Mouse (Mus musculus): ENCODE results near the gene 4931422A03Rik.
"Not testable (repeated sequence)": the region's sequence is repeated elsewhere in the genome, so short reads cannot be mapped to it uniquely, and the experiment has no call there.

Gene 4931422A03Rik

DNA sequence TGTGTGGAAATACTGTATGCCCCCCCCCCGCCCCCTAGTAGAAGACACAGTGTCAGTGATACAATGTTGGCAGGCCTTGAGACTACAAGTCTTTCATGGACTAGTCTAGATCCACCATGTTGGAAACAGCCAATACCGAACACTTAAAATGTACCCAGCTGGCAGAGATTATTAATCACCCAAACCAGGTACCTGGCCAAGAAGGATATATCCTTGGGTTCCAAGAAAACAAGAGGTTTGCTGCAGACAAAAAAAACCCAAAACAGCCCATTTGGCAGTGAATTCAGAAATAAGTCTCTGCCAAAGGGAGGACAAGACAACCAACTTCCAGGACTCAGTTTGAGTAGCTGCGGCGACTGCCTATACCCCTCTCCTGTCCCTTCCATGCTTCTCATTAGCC lies 3.5 kb downstream of the 4931422A03Rik start:
- DNase-seq, result no peak

DNA sequence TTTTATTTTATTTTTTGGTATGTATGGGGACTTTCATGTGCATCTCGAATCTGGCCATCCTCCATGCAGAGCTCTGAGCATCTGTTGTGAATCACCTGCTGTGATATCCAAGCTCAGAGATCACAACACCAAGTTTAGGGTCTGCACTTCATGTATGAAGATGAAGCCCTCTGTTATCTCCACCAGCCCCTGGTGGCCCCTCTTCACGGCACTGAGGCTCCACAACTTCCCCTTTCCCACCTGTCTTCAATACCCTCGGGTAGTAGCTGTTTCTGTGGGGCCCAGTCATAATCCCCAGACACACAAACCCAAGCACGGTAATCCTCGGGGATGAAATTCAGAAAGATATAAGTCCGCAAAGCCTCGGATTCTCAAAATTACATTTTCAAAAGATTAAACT lies 5.1 kb downstream of the 4931422A03Rik start:
- DNase-seq, result no peak

DNA sequence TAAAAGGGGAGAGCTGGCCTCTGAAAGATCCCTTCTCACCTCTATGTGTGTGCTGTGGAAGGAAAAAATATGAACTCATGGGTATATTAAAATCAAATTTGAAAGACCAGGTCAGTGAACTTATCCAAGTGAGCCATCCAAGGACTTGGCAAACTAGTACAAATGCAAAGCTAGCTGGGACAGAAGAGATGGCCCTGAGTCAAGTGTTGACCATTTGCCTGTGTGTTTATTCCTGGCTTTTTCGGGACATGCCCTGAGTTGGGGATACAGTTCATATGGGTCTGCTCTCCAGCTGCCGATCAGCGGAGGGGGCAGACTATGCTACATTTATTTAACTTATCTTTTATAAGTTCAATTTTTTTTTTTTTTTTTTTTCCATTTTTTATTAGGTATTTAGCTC lies 19.3 kb downstream of the 4931422A03Rik start:
- DNase-seq, result not testable (repeated sequence)

DNA sequence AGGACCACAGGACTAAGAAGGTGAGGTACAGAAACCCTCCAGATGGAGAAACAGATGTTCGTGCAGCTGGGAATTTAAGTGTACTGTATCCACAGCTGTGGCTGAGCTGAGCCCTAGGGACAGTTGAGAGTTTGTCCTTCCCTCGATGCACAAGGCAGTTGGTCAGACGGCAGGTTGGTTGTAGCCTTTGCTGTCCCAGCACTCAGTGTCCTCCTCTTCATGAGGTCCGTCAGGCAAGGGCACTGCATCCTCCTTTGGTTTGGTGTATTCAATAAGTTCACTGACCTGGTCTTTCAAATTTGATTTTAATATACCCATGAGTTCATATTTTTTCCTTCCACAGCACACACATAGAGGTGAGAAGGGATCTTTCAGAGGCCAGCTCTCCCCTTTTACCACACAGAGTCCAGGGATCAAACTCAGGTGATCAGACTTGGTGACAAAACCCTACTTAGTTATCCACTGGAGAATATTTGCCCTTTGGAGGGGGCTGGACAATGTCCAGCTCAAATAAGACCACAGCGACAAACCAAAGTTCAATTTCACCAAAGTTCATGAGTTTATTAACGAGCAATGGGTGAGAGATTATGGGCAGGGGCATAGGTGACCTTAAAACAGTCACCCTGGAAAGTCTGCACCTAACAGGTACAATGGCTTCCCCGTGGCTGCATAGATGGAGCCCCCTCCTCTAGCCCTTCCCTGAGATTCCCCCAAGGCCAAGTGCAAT lies 20.2 kb downstream of the 4931422A03Rik start:
- no peak for DNase-seq

DNA sequence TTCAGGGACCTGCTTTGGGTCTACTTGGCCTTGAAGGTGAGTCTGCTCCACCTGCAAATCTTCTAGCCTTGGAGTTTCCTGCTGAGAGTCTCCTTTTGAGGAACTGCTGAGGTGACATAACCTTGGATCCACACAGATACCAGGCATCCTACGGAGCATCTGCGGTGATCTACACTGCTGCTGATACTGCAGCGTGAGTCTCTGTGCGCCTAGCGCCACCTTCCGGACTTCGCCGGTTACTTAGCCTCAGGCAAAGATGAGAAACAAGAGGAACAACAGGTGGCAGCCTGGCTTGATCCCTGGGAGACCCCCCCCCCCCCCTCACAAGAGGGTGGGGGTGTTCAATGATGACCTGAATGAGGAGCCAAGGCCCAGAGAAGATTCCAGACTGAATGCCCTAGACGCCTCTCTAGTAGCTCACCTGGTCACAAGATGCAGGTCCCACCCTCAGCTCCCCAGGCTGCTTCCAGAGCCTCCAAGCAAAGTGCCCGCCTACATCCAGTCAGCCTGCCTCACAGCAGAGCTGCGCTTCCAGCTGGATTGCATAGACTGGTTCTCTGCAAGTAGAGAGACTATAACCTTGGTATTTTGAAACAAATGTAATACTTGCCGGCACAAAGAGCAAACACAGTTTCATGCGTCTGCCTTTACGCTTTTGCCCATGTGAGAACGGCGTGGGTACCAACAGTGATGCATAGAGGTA lies 25.3 kb downstream of the 4931422A03Rik start:
- peak; percentile 77 for DNase-seq

DNA sequence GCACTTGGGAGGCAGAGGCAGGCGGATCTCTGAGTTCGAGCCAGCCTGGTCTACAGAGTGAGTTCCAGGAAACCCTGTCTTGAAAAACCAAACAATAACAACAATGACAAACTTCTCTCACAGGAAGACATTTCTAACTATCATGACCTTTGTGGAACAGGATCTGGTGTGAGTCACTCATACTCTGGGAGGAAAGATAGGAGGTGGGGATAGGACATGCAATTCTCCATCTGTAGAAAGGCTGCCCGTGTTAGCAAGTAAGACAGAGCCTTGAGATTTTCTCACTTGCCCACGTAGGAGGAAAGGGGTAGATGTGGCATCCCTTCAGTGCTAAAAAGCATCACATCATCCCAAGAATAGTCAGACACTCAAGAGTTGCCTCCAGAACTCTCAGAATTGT lies 26.3 kb downstream of the 4931422A03Rik start:
- no peak for DNase-seq

DNA sequence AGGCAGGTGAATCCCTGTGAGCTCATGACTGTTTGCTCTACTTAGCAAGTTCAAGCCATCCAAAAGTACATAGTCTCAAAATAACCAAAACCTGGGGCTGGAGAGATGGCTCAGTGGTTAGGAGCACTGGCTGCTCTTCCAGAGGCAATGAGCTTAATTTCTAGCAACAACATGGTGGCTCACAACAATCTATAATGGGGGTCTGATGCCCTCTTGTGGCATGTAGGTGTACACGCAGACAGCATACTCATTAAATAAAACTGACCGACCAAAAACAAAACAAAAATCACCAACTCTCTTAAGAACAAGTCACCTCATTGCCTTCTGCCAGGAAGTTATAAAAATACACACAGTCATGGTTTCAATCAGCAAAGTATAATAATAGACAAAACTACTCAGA lies 27.1 kb downstream of the 4931422A03Rik start:
- DNase-seq, result peak; percentile 52

DNA sequence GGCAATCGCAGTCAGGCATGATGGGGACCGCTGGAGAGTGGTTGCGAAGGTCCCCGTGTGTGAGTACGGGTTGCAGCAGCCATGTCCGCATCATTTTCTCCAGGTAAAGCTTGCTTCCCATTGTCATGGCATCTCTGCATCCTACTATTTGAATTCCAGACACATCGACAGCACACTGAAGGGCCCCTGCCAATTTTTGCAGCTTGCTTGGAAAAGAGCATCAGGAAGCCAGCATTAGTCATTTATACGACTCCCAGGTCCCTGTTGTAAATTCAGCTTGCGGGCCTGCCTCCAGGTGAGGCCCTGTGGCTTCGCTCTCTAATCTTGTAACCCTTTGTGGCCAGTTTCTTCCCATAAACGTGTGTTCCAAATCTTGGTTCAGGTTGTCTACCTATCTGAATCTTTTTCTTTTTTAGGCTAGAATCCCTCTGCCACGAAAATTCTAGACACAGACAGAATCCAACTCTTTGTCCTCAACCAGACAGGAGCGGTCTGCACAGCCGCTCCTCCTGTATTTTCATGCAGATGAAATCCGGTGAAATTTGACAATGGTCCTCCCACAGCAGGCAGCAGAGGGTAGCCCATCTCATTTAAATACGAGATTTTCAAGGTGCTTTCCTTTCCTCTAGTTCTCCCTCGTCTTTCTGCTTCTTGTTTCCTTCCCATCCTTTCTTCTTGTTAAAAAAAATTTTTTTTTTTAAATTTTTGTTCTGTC lies 35.4 kb downstream of the 4931422A03Rik start:
- no peak for DNase-seq

DNA sequence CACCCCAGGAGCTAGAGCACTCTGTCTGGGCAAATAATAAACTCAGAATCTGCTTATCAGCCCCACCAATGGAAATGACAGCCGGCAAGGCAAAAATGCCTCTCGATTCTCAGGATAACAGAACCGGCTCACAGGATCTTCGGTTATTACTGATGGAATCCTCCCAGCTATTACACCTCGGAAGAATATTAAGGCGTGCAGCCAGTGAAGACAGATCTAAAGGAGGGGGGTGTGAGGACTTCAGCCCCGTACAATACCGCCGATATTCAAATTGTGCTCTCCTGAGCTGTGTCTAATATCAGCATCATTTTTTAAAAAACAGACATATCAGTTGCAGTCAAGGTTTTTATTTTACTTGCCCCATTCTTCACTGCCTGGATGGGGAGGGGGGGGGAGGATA lies 36.0 kb downstream of the 4931422A03Rik start:
- DNase-seq, result no peak

DNA sequence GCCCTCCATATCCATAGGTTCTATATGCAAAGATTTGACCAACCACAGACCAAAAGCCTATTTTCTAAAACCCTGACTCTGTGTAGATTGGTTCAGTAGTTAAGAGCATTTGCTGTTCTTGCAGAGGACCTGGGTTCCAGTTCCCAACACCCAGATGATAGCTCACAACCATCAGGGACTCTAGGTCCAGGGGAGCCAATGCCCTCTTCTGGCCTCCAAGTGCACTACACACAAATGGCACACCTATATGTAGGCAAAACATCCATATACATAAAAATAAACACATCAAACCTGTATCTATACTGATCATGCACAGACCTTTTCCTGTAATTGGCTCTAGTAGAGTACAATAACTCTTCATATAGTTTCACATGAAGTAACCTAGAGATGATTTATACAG lies 36.9 kb downstream of the 4931422A03Rik start:
- no peak for DNase-seq

DNA sequence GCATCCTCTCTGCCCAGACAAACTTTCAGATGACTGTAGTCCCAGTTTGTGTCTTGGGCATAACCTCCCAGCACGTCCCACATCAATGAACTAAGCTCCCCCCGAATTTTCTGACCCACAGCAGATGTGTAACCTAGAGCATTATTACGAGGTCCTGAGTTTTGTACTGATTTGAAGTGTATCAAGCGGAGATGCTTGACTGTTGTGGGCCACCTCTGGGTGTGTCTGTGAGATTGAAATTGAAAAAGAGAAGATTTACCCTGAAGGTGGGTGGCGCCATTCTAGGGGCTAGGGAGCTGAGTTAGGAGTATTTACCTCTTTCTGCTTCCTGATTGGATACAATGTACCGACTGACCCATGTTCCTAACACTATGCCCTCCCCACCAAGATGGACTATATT lies 38.4 kb downstream of the 4931422A03Rik start:
- DNase-seq, result no peak

DNA sequence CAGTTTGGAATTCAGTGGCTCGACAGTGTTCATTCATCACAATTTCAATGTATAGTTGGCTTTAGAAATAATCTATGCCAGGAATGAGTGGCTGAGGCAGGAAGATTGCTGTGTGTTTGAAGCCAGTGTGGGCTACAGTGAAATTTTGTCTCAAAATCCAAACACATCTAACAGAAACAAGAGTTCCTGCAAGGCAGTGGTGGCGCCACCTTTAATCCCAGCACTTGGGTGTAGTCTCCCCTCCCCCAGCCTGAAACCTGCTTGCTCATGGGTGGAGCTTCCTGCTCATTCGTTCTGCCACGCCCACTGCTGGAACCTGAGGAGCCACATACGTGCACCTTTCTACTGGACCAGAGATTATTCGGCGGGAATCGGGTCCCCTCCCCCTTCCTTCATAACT lies 40.6 kb downstream of the 4931422A03Rik start:
- not testable (repeated sequence) for DNase-seq

DNA sequence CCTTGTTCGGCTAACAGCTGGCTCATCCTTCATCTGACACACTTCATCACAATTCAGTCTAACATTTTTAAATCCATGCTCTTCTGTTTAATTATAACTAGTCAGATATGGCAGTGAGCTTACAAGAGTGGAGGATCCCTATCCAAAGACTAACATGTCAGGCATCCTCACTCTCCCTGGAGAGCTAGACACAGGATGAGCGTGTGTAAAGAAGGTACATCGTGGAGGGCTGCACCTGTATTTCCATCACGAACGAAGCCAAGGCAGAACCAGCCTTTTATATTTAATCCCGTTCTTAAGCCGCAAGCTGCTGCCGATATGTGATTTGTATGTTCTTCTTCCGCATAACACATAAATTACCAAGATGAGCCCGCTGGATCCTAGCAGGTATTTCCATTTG lies 45.0 kb downstream of the 4931422A03Rik start:
- DNase-seq, result no peak

DNA sequence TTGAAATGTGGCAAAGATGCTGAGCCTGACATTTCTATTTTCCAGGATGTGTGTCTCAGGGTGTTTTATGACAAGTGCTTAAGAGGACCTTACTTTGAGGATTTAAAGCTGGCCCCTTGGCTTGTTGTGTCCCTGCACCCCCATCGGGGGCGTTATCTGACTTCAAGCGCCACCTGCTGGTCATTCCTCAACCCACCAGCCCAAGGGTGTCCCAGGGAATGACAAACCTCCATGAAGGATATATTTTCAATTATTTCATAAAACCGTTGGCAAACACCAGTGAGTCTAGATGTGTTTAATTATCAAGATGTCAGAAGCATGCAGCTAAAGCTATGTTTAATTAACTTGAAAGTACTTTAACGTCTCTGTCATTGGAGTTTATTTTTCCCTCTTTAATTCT lies 45.9 kb downstream of the 4931422A03Rik start:
- DNase-seq, result peak; percentile 80

DNA sequence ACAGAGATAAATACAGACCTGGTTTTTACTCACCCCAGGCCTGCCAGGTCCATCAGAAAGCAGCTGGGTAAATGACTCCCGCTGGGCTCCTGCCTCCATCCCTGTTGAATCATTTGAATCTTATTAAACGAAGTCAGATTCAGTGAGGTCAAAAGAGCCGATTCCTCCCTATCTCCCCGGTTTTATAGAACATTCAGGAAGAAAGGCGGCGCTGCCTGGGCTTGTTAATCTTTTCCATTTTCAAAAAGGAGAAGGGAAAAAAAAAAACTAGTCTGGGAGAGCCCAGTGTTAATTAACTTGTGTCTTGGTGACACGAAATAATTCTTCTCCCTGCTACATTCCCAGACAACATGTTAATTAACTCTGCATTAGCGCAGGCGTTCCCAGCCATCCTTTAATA lies 50.4 kb downstream of the 4931422A03Rik start:
- no peak for DNase-seq

DNA sequence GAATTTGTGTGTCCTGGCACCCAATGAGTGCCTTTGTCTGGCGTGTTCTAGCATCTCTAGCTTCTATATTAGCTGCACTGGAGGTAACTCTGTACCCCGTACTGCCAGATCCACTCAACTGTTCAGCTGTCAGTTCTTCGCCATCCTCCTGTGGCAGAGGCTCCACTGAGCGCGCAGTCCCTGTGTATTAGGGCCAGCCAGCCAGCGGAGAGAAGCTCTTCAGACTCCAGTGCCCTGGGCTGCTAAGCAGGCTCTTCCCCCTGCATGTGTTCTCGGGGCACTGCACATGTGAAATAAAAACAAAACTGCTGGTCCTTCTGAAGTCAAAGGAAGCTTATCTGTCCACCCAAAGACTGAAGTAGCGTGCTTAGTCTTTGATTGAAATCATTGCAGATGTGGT lies 50.9 kb downstream of the 4931422A03Rik start:
- DNase-seq, result peak; percentile 45

DNA sequence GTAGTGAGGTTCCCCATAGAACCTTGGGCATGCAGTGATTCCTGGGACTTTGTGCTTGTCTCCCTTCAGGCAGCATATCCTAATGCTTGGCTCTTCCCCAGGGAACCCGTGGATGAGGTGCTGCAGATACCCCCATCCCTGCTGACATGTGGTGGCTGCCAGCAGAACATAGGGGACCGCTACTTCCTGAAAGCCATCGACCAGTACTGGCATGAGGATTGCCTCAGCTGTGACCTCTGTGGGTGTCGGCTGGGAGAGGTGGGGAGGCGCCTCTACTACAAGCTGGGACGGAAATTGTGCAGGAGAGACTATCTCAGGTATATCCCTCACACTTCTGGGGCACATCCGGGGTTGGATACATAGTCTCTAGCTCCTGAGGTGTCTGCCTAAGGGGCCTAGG lies 52.3 kb downstream of the 4931422A03Rik start:
- DNase-seq, result no peak

DNA sequence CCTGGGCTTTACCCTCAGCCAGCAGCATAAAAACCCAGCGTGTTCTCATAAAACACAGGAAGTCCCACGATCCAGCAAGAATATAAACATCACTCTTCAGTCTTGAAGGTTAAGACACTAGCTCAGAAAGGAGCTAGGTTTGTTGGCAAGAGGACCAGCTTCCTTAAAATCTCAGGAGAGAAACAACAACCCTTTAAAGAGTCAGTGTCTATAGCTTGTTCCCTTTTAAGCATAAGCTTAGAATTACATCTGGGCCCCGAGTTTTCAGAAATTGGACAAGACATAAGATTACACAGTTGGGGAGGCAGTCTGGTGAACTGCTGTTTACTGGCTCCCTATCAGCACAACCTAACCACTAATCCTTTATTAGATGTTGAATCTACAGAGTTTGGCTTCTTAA lies 56.3 kb downstream of the 4931422A03Rik start:
- no peak for DNase-seq

DNA sequence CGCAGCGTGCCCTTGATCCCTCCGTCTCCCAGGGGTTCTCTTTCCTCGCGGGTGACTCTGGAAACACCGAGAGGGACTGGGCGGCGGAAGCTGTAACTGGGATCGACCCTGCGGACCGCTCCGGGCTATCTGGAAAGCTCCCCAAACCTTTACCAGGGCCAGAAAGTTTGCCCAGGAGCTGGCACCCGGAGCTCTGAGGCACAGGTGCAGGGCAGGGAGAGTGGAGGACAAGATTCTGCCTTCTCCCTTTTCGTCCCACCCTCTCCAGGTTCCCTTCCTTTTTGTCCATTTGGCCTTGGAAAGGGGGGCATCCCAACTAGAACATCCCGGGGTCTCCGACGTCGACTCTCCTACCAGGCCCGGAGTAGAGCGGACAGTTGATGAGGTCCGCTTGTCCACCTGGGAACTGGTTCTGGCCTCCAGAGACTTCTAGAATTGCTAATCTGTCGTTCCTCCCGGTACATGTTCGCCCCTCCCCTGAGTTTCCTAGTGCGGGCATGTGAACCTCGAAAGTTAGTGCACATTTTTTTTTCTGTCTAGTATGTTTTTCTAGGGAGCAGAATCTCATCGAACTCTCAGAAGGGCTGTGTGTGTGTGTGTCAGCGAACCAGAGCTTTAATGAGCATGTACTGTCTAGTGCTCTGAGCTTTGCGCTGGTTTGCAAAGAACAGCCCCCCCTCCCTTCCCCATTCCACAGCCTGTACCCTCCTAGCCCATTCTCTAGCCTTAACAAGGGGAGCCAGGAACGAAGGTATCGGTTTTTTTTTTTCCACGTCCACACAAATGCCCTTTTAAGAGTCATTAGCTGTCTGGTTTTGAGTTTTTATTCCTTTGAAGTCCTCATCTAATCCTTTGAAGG lies 57.1 kb downstream of the 4931422A03Rik start:
- DNase-seq, result no peak

DNA sequence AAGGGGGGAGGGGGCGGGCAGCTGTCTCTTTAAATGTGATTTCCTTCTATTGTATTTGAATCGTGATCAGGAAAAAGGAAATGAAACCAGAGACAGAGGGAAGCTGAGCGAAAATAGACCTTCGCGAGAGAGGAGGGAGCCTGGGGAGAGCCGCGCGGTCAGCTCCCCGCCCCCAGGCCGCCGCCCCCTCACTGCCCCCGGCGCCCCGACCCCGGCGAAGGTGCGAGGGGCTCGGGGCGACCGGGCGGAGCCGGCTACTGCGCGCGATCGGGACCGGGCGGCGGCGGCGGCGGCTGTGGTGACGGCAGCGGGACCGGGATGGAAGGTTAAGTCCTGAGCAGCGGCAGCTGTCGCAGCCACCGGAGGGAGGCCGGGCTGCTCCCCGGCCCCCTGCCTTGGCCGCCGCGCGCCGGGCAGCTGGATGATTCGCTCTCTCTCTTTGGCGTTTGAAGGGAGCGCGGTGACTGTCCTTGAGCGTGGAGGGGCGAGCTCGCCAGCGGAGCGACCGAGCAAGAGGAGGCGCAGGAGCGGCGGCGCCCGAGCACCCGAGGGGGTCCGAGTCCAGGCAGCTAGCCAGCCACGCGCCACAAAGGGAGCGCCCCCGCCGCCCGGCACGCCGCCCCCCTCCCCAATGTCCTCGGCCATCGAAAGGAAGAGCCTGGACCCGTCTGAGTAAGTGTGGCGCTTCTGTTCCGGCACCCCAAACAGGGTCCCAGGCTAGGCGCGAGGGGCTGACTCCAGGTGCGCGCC lies 57.9 kb downstream of the 4931422A03Rik start:
- DNase-seq, result peak; percentile 79

DNA sequence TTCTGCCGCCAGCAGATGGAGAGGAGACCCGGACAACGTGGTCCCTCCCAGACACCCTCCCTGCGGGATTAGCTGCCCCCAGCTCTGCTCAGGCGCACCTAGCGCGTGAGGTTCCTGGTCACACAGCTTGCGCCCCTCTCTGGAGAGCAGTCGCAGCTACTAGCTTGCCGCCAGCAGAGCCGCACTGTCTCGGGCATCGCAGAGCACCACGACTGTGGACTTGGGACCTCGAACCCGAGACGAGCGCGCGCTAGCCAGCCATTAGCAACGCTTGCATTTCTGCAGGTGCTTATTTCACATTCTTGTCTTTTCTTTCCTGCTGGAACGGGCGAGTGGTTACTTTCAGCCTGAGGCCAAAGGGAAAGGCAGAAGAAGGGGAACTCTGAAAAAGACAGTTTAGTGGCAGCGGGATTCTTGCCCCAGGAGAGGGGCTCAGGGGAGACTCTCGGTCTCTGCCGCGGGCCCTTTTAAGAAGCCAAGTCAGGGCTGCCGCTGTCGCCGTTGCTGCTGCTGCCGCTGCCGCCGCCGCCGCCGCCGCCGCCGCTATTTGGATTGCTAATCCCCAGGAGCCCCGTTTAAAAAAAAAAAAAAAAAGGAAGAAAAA lies 58.6 kb downstream of the 4931422A03Rik start:
- peak; percentile 80 for DNase-seq

DNA sequence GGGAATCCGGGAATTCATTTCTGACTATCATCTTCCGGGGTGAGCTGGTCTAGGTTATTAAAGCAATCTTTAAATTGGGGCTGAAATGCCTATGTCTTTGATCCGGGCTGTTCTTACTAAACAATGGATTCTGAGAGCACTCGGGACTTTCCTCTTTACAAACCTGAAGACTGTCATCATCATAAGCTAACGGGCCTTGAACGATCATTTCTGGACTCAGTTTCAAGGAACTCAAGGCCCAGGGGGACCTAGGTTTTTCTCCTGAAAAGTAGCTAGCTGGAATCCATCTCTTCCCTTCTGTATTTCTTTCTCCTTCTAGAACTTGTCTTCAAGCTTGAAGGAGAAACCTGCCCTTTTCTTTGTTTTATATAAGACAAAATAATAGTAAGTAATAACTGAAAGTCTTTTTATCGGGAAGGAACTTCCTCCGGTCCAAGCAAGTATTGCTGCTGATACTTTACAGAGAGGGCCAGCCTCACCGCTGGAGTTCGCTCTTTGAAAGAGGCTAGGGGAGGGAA lies 59.2 kb downstream of the 4931422A03Rik start:
- DNase-seq, result no peak
